Mouse (Mus musculus): ENCODE measurements around the gene Wdr76. TPM values are rescaled to one million over a fixed set of nuclear protein-coding genes. Genes with fewer than 3 reads are reported as not detected.
A peak's percentile ranks its signal among the peaks of the same experiment; 100 is the strongest.
"Not testable (repeated sequence)": the region's sequence is repeated elsewhere in the genome, so short reads cannot be mapped to it uniquely, and the experiment has no call there.

The Wdr76 gene
- polyA plus RNA-seq (2014; fragmentation: Nextera tagmentation; extraction: Ambion mirVana): 13.4 and 14.6 TPM in 2 replicates

GRCm38 (mm10) chr2:121505942-121506882 lies at the start of gene Wdr76, which contains the start of gene Mfap1a:
Gene Wdr76 (plus strand): TSS chr2:121506723.
Gene Mfap1a (minus strand): TSS chr2:121506665.
- peak within 1 kb of the TSS; percentile 69 for H3K4me2 ChIP-seq
- not testable (repeated sequence) for H3K36me3 ChIP-seq (ENCODE audit: control insufficient read depth, insufficient read depth, low read length); H3K4me1 ChIP-seq (ENCODE audit: control insufficient read depth, insufficient read depth, low read length); H3K27ac ChIP-seq (ENCODE audit: low read depth, low read length); H3K27me3 ChIP-seq (ENCODE audit: control insufficient read depth, insufficient read depth, low read length); H3K9me3 ChIP-seq (ENCODE audit: control insufficient read depth, low read length)
- ATAC-seq (ENCODE audit: low FRiP score) (peak; percentile 94), DNase-seq (ENCODE audit: low spot score, missing footprints) (peak; percentile 98)
- WGBS: 4% methylated on average over 40 of the region's 42 CpGs
- H3K4me3 ChIP-seq (ENCODE audit: low read depth, low read length): peak within 1 kb of the TSS; percentile 52
- peak within 1 kb of the TSS; percentile 65 for H3K9ac ChIP-seq (ENCODE audit: low read length)

GRCm38 (mm10) chr2:121460071-121460470 lies 46.5 kb upstream of the Wdr76 start:
- DNase-seq (ENCODE audit: low spot score, missing footprints): no peak
- no peaks in the 10 kb centered on the region for H3K27me3 ChIP-seq (ENCODE audit: control insufficient read depth, insufficient read depth, low read length)
- no peak overlapping the region for H3K4me3 ChIP-seq (ENCODE audit: low read depth, low read length)
- H3K36me3 ChIP-seq (ENCODE audit: control insufficient read depth, insufficient read depth, low read length): no peaks in the 10 kb centered on the region
- no peak overlapping the region for H3K4me2 ChIP-seq
- no peak for ATAC-seq (ENCODE audit: low FRiP score)
- H3K9me3 ChIP-seq (ENCODE audit: control insufficient read depth, low read length): no peaks in the 10 kb centered on the region
- peaks cover 12% of the 10 kb centered on the region; the same call in 1 of the 2 replicates for H3K4me1 ChIP-seq (ENCODE audit: control insufficient read depth, insufficient read depth, low read length)
- WGBS: 69% methylated on average over 2 of the region's 2 CpGs
- H3K9ac ChIP-seq (ENCODE audit: low read length): no peak overlapping the region
- H3K27ac ChIP-seq (ENCODE audit: low read depth, low read length): no peak overlapping the region

- H3K27me3 ChIP-seq (ENCODE audit: control insufficient read depth, insufficient read depth, low read length); H3K4me2 ChIP-seq; ATAC-seq (ENCODE audit: low FRiP score); H3K36me3 ChIP-seq (ENCODE audit: control insufficient read depth, insufficient read depth, low read length); H3K4me3 ChIP-seq (ENCODE audit: low read depth, low read length); H3K4me1 ChIP-seq (ENCODE audit: control insufficient read depth, insufficient read depth, low read length); H3K27ac ChIP-seq (ENCODE audit: low read depth, low read length); DNase-seq (ENCODE audit: low spot score, missing footprints); H3K9me3 ChIP-seq (ENCODE audit: control insufficient read depth, low read length); H3K9ac ChIP-seq (ENCODE audit: low read length): not testable (repeated sequence)
- WGBS: 67% methylated on average over 1 of the region's 6 CpGs
Measured at GRCm38 (mm10) chr2:121468982-121469381, 37.5 kb upstream of the Wdr76 start.

GRCm38 (mm10) chr2:121472783-121473182 lies 33.7 kb upstream of the Wdr76 start:
- not testable (repeated sequence) for H3K4me2 ChIP-seq; H3K4me3 ChIP-seq (ENCODE audit: low read depth, low read length); H3K4me1 ChIP-seq (ENCODE audit: control insufficient read depth, insufficient read depth, low read length); H3K9ac ChIP-seq (ENCODE audit: low read length); H3K27me3 ChIP-seq (ENCODE audit: control insufficient read depth, insufficient read depth, low read length); H3K36me3 ChIP-seq (ENCODE audit: control insufficient read depth, insufficient read depth, low read length); DNase-seq (ENCODE audit: low spot score, missing footprints); H3K9me3 ChIP-seq (ENCODE audit: control insufficient read depth, low read length); H3K27ac ChIP-seq (ENCODE audit: low read depth, low read length); ATAC-seq (ENCODE audit: low FRiP score)
- WGBS: 100% methylated on average over 3 of the region's 3 CpGs

- H3K27ac ChIP-seq (ENCODE audit: low read depth, low read length); H3K4me1 ChIP-seq (ENCODE audit: control insufficient read depth, insufficient read depth, low read length); H3K36me3 ChIP-seq (ENCODE audit: control insufficient read depth, insufficient read depth, low read length); H3K9me3 ChIP-seq (ENCODE audit: control insufficient read depth, low read length); H3K27me3 ChIP-seq (ENCODE audit: control insufficient read depth, insufficient read depth, low read length): not testable (repeated sequence)
- 6% methylated on average over 38 of the region's 41 CpGs for WGBS
- Histone ChIP-seq H3K4me2 (peak within 1 kb of the TSS; percentile 64), H3K9ac (ENCODE audit: low read length) (peak within 1 kb of the TSS; percentile 56), H3K4me3 (ENCODE audit: low read depth, low read length) (peak within 1 kb of the TSS; percentile 57)
- DNase-seq (ENCODE audit: low spot score, missing footprints) (peak; percentile 97), ATAC-seq (ENCODE audit: low FRiP score) (peak; percentile 93)
Measured at GRCm38 (mm10) chr2:121473301-121474179, 33.0 kb upstream of the Wdr76 start, which contains the start of gene Mfap1b. Gene Mfap1b (minus strand): TSS chr2:121474067.

- H3K36me3 ChIP-seq (ENCODE audit: control insufficient read depth, insufficient read depth, low read length): no peaks in the 10 kb centered on the region
- H3K9me3 ChIP-seq (ENCODE audit: control insufficient read depth, low read length): no peaks in the 10 kb centered on the region
- H3K9ac ChIP-seq (ENCODE audit: low read length): peak overlapping the region; percentile 56; the same call in 1 of the 2 replicates
- peak overlapping the region; percentile 64 for H3K4me2 ChIP-seq
- DNase-seq (ENCODE audit: low spot score, missing footprints): no peak
- peak; percentile 61 for ATAC-seq (ENCODE audit: low FRiP score)
- no peaks in the 10 kb centered on the region; the same call in 1 of the 2 replicates for H3K4me1 ChIP-seq (ENCODE audit: control insufficient read depth, insufficient read depth, low read length)
- H3K27ac ChIP-seq (ENCODE audit: low read depth, low read length): no peak overlapping the region; the same call in 1 of the 2 replicates
- 40% methylated on average over 8 of the region's 8 CpGs for WGBS
- H3K27me3 ChIP-seq (ENCODE audit: control insufficient read depth, insufficient read depth, low read length): no peaks in the 10 kb centered on the region
- peak overlapping the region; percentile 57 for H3K4me3 ChIP-seq (ENCODE audit: low read depth, low read length)
Measured at GRCm38 (mm10) chr2:121474180-121474535, 32.4 kb upstream of the Wdr76 start.

- H3K4me2 ChIP-seq; H3K4me1 ChIP-seq (ENCODE audit: control insufficient read depth, insufficient read depth, low read length); H3K9me3 ChIP-seq (ENCODE audit: control insufficient read depth, low read length); H3K27me3 ChIP-seq (ENCODE audit: control insufficient read depth, insufficient read depth, low read length); H3K9ac ChIP-seq (ENCODE audit: low read length); H3K27ac ChIP-seq (ENCODE audit: low read depth, low read length); H3K4me3 ChIP-seq (ENCODE audit: low read depth, low read length); H3K36me3 ChIP-seq (ENCODE audit: control insufficient read depth, insufficient read depth, low read length); ATAC-seq (ENCODE audit: low FRiP score): not testable (repeated sequence)
- WGBS: 87% methylated on average over 2 of the region's 2 CpGs
- DNase-seq (ENCODE audit: low spot score, missing footprints): peak; percentile 73
Measured at GRCm38 (mm10) chr2:121475306-121475705, 31.2 kb upstream of the Wdr76 start.

- H3K4me1 ChIP-seq (ENCODE audit: control insufficient read depth, insufficient read depth, low read length): no peaks in the 10 kb centered on the region; the same call in 1 of the 2 replicates
- ATAC-seq (ENCODE audit: low FRiP score): no peak
- H3K9me3 ChIP-seq (ENCODE audit: control insufficient read depth, low read length): no peaks in the 10 kb centered on the region
- no peak overlapping the region for H3K27ac ChIP-seq (ENCODE audit: low read depth, low read length)
- DNase-seq (ENCODE audit: low spot score, missing footprints): peak; percentile 62
- WGBS: 74% methylated on average over 3 of the region's 3 CpGs
- no peak overlapping the region for H3K9ac ChIP-seq (ENCODE audit: low read length)
- no peak overlapping the region for H3K4me2 ChIP-seq
- H3K27me3 ChIP-seq (ENCODE audit: control insufficient read depth, insufficient read depth, low read length): no peaks in the 10 kb centered on the region
- no peaks in the 10 kb centered on the region for H3K36me3 ChIP-seq (ENCODE audit: control insufficient read depth, insufficient read depth, low read length)
- no peak overlapping the region for H3K4me3 ChIP-seq (ENCODE audit: low read depth, low read length)
Measured at GRCm38 (mm10) chr2:121477491-121478266, 28.8 kb upstream of the Wdr76 start.
